Mouse (Mus musculus) CH12.LX (cell line): ENCODE results near the gene Hdc. TPM values are rescaled to one million over a fixed set of nuclear protein-coding genes. Genes with fewer than 3 reads are reported as not detected.

ENCODE experiments used
- DNase-seq: peaks from one replicate; pipeline ENCODE4 v3.0.0-alpha.2; 2013; ENCODE audit errors: extremely low read depth
- H3K27ac ChIP-seq: 2 replicates; pipeline ENCODE4 v1.5.1; 2012; ENCODE audit warnings: low read depth, mild to moderate bottlenecking, control low read depth, moderate library complexity; ENCODE audit not compliant: insufficient read depth
- H3K27me3 ChIP-seq: replicated peaks from 2 replicates; pipeline ENCODE3; 2012; ENCODE audit warnings: inconsistent platforms
- H3K36me3 ChIP-seq, 2 experiments: replicated peaks in 1 of 2; 2 replicates each; pipeline versions ENCODE3 to v1.6.1; 2012; ENCODE audit warnings: inconsistent platforms in 1 of 2, low read length in 1 of 2, mild to moderate bottlenecking in 1 of 2, mixed read lengths in 1 of 2, moderate library complexity in 1 of 2; ENCODE audit not compliant: control insufficient read depth in 1 of 2, insufficient read depth in 1 of 2
- H3K4me1 ChIP-seq, 2 experiments: 2 replicates each; pipeline ENCODE4 v1.6.1; 2012; ENCODE audit warnings: inconsistent platforms in 1 of 2, moderate library complexity in 1 of 2; ENCODE audit not compliant: insufficient read depth in 2 of 2, control insufficient read depth in 1 of 2
- H3K4me2 ChIP-seq: 2 replicates; pipeline ENCODE4 v1.6.1; 2012; ENCODE audit warnings: low read depth, mild to moderate bottlenecking, control low read depth; ENCODE audit not compliant: poor library complexity, insufficient read depth, severe bottlenecking
- H3K4me3 ChIP-seq, 3 experiments: fragments of 150-350 bp in 1 of 3; sonication (generic) in 1 of 3; replicated peaks in 1 of 3; 2 replicates each; pipeline versions ENCODE3 to v1.5.1; 2011 to 2012; ENCODE audit warnings: low read depth in 2 of 3, low read length in 2 of 3, mild to moderate bottlenecking in 2 of 3, moderate library complexity in 2 of 3, control low read depth in 1 of 3, improper control_type of control experiment in 1 of 3, inconsistent platforms in 1 of 3, mixed read lengths in 1 of 3; ENCODE audit not compliant: poor library complexity in 1 of 3
- H3K79me2 ChIP-seq: replicated peaks from 2 replicates; pipeline ENCODE4 v1.6.1; 2012; ENCODE audit warnings: mild to moderate bottlenecking, moderate library complexity; ENCODE audit not compliant: control insufficient read depth, poor library complexity, insufficient read depth, severe bottlenecking; ENCODE audit errors: extremely low read depth
- H3K9ac ChIP-seq: 2 replicates; pipeline ENCODE4 v1.6.1; 2012; ENCODE audit warnings: low read depth, mild to moderate bottlenecking, control low read depth, moderate library complexity; ENCODE audit not compliant: insufficient read depth
- H3K9me3 ChIP-seq: replicated peaks from 2 replicates; pipeline ENCODE3; 2012; ENCODE audit warnings: low read length, inconsistent platforms, mixed read lengths
- BHLHE40 ChIP-seq: IDR thresholded peaks from 2 replicates; pipeline ENCODE4 v1.6.1; 2011; ENCODE audit warnings: mild to moderate bottlenecking, low read depth, low read length, improper control_type of control experiment
- CTCF ChIP-seq, 2 experiments: IDR thresholded peaks in 1 of 2; conservative IDR thresholded peaks in 1 of 2; 2 replicates each; pipeline ENCODE4 v1.5.1; 2011 to 2012; ENCODE audit warnings: low read depth in 2 of 2, low read length in 2 of 2, improper control_type of control experiment in 1 of 2, inconsistent platforms in 1 of 2, mild to moderate bottlenecking in 1 of 2, moderate library complexity in 1 of 2
- ETS1 ChIP-seq: conservative IDR thresholded peaks from 2 replicates; pipeline ENCODE4 v1.6.1; 2012; ENCODE audit warnings: low read depth, mild to moderate bottlenecking, inconsistent platforms, low read length, improper control_type of control experiment, moderate library complexity
- HCFC1 ChIP-seq: IDR thresholded peaks from 2 replicates; pipeline ENCODE4 v1.6.1; 2012; ENCODE audit warnings: low read depth, mild to moderate bottlenecking, inconsistent platforms, low read length, improper control_type of control experiment
- MAFK ChIP-seq: IDR thresholded peaks from 2 replicates; pipeline ENCODE4 v1.6.1; 2011; ENCODE audit warnings: low read length, improper control_type of control experiment; ENCODE audit not compliant: insufficient replicate concordance
- MEF2A ChIP-seq: IDR thresholded peaks from 2 replicates; pipeline ENCODE4 v1.6.1; 2014; ENCODE audit warnings: low read depth, mild to moderate bottlenecking, inconsistent platforms, low read length, improper control_type of control experiment, borderline replicate concordance
- MXI1 ChIP-seq: IDR thresholded peaks from 2 replicates; pipeline ENCODE4 v1.6.1; 2011; ENCODE audit warnings: mild to moderate bottlenecking, low read depth, low read length, improper control_type of control experiment
- NELFE ChIP-seq: IDR thresholded peaks from 2 replicates; pipeline ENCODE4 v1.6.1; 2011; ENCODE audit warnings: low read depth, low read length, improper control_type of control experiment
- RAD21 ChIP-seq: IDR thresholded peaks from 2 replicates; pipeline ENCODE4 v1.6.1; 2011; ENCODE audit warnings: low read depth, mild to moderate bottlenecking, low read length, improper control_type of control experiment, moderate library complexity
- SMC3 ChIP-seq: IDR thresholded peaks from 2 replicates; pipeline ENCODE4 v1.6.1; 2011; ENCODE audit warnings: low read depth, low read length, improper control_type of control experiment
- TCF12 ChIP-seq: IDR thresholded peaks from 2 replicates; pipeline ENCODE4 v1.6.1; 2014; ENCODE audit warnings: low read depth, mild to moderate bottlenecking, inconsistent platforms, low read length, improper control_type of control experiment
- UBTF ChIP-seq: IDR thresholded peaks from 2 replicates; pipeline ENCODE4 v1.6.1; 2012; ENCODE audit warnings: low read depth, mild to moderate bottlenecking, inconsistent platforms, low read length, improper control_type of control experiment, moderate library complexity
- USF1 ChIP-seq: IDR thresholded peaks from 2 replicates; pipeline ENCODE4 v1.6.1; 2014; ENCODE audit warnings: low read depth, mild to moderate bottlenecking, inconsistent platforms, low read length, improper control_type of control experiment
- dilution Hi-C: fragments of 300-500 bp; cut with MboI; formaldehyde crosslinking; loops from 2 replicates; pipeline ENCODE4 v1.14.3; 2020; ENCODE audit warnings: low sequenced_read_pairs; ENCODE audit not compliant: extremely low pct_unique_long_range_greater_than_20kb, extremely low pct_ligation_motif_present
- in situ Hi-C: fragments of 300-500 bp; cut with MboI; formaldehyde crosslinking; loops from 3 replicates; pipeline ENCODE4 v1.14.3; 2019; ENCODE audit warnings: low sequenced_read_pairs, low pct_ligation_motif_present, low pct_unique_long_range_greater_than_20kb, mixed read lengths
- polyA plus RNA-seq: library from polyadenylated mRNA; unstranded; fragments of >175 nt; gene quantifications from 2 replicates; pipeline ENCODE4 v1.2.1, GENCODE M21; 2012; ENCODE audit warnings: low read depth; ENCODE audit not compliant: insufficient read length
- total RNA-seq, 2 experiments: library from RNA; depleted of rRNA; stranded (reverse); fragments of 300-350 nt in 1 of 2; fragments of >200 nt in 1 of 2; gene quantifications; 2 replicates each; pipeline ENCODE4 v1.2.3; 2012 to 2014

Hdc gene
- total and polyA plus RNA-seq, 3 experiments, result 1.5 to 1.8 (median 1.6) TPM

DNA sequence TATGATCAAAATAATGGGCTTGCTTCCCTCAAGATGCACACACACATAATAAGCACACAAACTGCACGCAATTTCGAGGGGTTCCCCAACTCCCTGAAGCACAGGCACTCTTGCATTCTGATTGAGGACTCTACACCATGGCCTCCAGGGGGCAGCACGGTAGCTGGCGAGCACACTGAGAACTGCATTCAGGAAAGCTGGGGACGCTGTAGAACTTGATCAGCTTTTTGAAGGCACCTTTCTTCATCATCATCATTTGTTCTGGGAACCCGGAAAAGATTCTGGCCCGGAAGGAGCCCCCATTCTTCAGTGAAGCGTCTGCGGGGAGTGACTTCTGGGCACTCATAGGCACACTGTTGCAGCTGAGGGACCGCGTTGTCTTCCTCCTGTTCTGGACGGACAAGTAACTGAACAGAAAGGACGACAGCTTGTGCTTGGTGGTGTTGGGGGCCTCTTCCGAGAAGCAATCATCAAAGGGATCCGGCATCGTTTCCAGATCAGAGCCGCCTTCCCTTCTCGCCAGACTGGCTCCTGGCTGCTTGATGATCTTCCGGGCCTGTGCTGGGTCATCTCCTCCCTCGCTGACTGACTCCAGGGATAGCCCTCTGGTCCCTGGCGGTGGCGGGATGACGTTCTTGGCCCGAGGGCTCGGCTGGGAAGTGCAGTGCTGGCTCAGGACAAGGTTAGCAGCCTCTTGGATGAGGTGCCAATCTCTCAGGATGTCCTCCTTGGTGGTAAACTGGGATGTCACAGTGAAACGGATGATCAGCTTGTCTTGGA, 25.1 kb downstream of the Hdc start:
- H3K4me1 ChIP-seq, result peaks cover 2 to 21% of the 10 kb centered on the region in 2 experiments; a peak in 3 of 4 replicates
- no peaks in the 10 kb centered on the region for H3K9me3 ChIP-seq
- TF ChIP-seq MXI1 (0 out of 2 replicates have a peak, but pooled peaks have one; percentile 21), USF1 (no peak), MAFK (0 out of 2 replicates have a peak, but pooled peaks have one; percentile 32), HCFC1 (no peak), BHLHE40 (0 out of 2 replicates have a peak, but pooled peaks have one; percentile 19), ETS1 (no peak), RAD21 (peak; percentile 49), CTCF (conservative IDR thresholded peaks at IDR 0.05 in 1 of 2, IDR thresholded peaks at IDR 0.05 in 1 of 2; ENCODE audit: low read depth in 2 of 2, low read length in 2 of 2) (peak; percentile 84), UBTF (no peak), TCF12 (no peak), MEF2A (0 out of 2 replicates have a peak, but pooled peaks have one; percentile 20), SMC3 (peak; percentile 75)
- no peaks in the 10 kb centered on the region for H3K79me2 ChIP-seq
- no peak overlapping the region for H3K27ac ChIP-seq
- no peaks in the 10 kb centered on the region for H3K27me3 ChIP-seq
- no peaks in the 10 kb centered on the region for H3K36me3 ChIP-seq
- no peak overlapping the region for H3K4me2 ChIP-seq
- dilution Hi-C loops (no loop called here), in situ Hi-C loops (loop anchor here (10.0 kb wide), 2 partner anchors 191 to 411 kb away; partner anchors contain the start of genes Ap4e1 and Usp50)
- no peak overlapping the region for H3K9ac ChIP-seq
- H3K4me3 ChIP-seq, result no peak overlapping the region
- DNase-seq, result peak; percentile 66

- Histone ChIP-seq H3K9me3 (no peaks in the 10 kb centered on the region), H3K79me2 (no peaks in the 10 kb centered on the region), H3K27ac (no peak overlapping the region), H3K9ac (no peak overlapping the region), H3K4me3 (no peak overlapping the region), H3K4me2 (peak overlapping the region; percentile 42), H3K27me3 (no peaks in the 10 kb centered on the region), H3K4me1 (no peaks in the 10 kb centered on the region), H3K36me3 (no peaks in the 10 kb centered on the region)
- DNase-seq, result no peak
- TF ChIP-seq UBTF (no peak), NELFE (no peak), MAFK (peak; percentile 100)
- dilution Hi-C loops, result no loop called here
- in situ Hi-C loops, result loop anchor here (10.0 kb wide), 2 partner anchors 193 to 413 kb away; partner anchors contain the start of genes Ap4e1 and Usp50
Observed at GRCm38 (mm10) chr2:126591304-126591703, 27.8 kb downstream of the Hdc start.
